Mouse (Mus musculus) right cerebral cortex, adult 18-20 months (tissue): ENCODE measurements around the gene Pnpo.

ENCODE experiments used
- DNase-seq: peaks from one replicate; pipeline ENCODE4 v3.0.0; 2022; ENCODE audit warnings: mixed read lengths

Pnpo gene

DNA sequence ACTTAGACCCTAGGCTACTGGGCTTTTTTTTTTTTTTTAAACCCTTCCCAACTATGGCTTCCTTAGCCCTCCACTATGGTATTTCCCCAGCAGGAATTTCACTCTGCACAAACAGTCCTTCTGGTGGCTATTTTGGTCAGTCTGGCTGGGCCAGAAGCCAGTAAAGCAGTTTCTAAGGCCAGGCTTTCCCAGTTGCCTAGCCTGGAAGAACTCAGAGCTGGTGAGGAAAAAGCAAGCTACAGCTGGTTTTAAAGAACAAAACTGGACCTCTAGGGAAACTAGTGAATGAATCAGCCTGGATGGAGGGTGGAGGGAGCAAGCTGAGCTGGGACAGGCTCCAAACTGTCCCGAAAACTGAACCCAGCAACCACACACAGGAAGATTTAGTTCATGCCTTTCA, 26.0 kb upstream of the Pnpo start:
- DNase-seq, result peak; percentile 65

DNA sequence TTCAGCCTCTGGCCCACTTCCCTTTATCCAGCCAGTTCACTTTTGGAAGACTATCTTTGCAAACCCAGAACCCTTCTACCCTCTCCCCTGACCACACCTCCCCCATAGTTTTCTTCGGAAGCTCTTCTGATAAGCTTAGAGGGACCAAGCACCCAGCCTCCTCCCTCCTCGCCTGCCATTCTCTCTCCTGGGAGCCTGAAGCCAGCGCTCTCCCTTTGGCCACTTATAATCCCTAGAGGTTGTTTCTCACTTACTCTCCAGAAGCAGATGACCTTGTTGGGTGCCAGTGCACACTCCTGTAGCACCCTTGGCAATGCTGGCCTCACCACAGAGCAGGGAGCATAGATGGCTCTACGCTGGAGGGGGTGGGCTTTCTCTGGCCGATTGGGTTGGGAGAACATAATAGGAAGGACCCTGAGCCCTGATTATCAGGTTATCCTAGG, 25.5 kb upstream of the Pnpo start:
- no peak for DNase-seq

- DNase-seq, result no peak
These were observed 24.7 kb upstream of the Pnpo start for GRCm38 (mm10) chr11:96968476-96968875.

GRCm38 (mm10) chr11:96967544-96968269, 23.9 kb upstream of the Pnpo start:
- no peak for DNase-seq

GRCm38 (mm10) chr11:96966914-96967543, 23.2 kb upstream of the Pnpo start:
- DNase-seq, result no peak

- DNase-seq, result no peak
These were observed 22.4 kb upstream of the Pnpo start for GRCm38 (mm10) chr11:96966172-96966571.

DNA sequence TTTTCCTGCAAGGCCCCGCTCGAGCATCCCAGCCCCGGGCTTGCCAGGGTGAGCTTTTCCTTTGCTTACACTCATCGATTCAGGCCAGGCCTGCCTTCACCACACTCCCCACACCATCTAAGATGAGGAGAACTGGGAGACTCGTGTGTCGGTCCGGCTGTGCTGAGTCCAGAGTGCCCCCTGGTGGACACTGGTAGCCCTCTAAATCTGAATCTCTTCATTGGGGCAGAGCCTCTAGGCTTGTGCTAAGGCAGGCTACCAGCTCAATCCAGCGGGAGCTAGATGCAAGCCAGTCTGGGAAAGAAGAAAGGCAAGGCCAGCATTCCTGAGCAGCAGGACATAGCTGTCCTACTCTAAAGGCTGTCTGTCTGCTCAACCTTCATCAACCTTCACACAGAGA, 19.8 kb upstream of the Pnpo start:
- peak; percentile 89 for DNase-seq

GRCm38 (mm10) chr11:96957061-96957805, 13.4 kb upstream of the Pnpo start:
- no peak for DNase-seq

- no peak for DNase-seq
These were observed 12.4 kb upstream of the Pnpo start for GRCm38 (mm10) chr11:96956009-96956724.

- no peak for DNase-seq
These were observed 11.3 kb upstream of the Pnpo start for GRCm38 (mm10) chr11:96955094-96955493.

GRCm38 (mm10) chr11:96952896-96953295, 9.1 kb upstream of the Pnpo start:
- DNase-seq, result no peak

GRCm38 (mm10) chr11:96952426-96952825, 8.6 kb upstream of the Pnpo start:
- peak; percentile 43 for DNase-seq

DNA sequence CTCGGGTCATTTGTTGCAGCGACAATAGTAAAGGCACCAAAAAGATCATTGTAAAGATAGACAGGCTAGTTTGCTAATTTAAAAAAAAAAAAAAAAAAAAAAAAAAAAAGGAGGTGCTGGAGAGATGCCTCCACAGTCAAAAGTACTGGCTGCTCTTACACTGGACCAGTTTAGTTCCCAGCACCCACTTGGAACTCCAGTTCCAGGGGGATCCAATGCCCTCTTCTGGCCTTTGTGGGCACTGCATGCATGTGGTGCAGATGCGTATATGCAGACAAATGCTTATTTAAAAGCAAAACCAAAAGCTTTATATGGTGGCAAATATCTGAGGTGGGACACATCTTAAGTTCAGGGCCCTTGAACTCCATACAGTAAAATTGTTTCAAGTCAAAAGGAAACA, 7.0 kb upstream of the Pnpo start:
- no peak for DNase-seq

GRCm38 (mm10) chr11:96947849-96948248, 4.1 kb upstream of the Pnpo start:
- no peak for DNase-seq

- DNase-seq, result no peak
These were observed 2.7 kb upstream of the Pnpo start for GRCm38 (mm10) chr11:96946498-96946897.

GRCm38 (mm10) chr11:96944844-96945580, 1.2 kb upstream of the Pnpo start:
- no peak for DNase-seq

DNA sequence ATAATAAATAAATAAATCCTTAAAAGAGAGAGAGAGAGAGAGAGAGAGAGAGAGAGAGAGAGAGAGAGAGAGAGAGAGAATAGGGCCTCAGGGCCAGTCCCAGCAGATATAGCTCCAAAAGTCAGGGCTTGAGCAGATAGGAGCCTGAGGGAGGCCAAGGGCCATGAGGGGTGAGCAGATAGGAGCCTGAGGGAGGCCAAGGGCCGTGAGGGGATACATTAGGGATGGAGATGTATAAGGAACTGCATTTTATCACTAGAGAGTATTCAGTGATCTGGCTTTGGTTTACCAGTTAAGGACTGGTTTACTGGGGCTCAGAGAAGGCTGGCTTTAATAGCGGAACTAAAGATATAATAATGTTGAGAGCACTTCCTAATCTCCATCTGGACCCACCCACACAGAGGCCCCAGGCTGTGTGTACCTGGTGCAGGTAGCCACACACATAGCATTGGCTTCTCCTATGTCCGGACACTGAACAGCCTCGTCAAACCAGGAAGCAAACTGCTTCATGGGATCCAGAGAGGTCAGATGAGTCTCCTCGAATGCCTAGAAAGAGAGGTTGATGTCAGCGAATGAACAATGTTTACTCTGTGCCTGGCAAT, 1.7 kb downstream of the Pnpo start:
- no peak for DNase-seq

GRCm38 (mm10) chr11:96940578-96941465, 3.0 kb downstream of the Pnpo start:
- no peak for DNase-seq

- no peak for DNase-seq
These were observed 5.4 kb downstream of the Pnpo start for GRCm38 (mm10) chr11:96938426-96938800.

- no peak for DNase-seq
These were observed 6.0 kb downstream of the Pnpo start for GRCm38 (mm10) chr11:96937549-96938425.
